Mouse (Mus musculus) brain, embryonic 14.5 days (tissue): ENCODE measurements around the gene Cacng7.

Experiments used
- CTCF ChIP-seq: fragments of 200-500 bp; IDR thresholded peaks from 2 replicates; pipeline ENCODE4 v1.5.1; 2012; ENCODE audit warnings: inconsistent platforms, mild to moderate bottlenecking, moderate library complexity, borderline replicate concordance; ENCODE audit not compliant: insufficient read depth, insufficient read length; ENCODE audit errors: extremely low read depth
- POLR2A ChIP-seq: fragments of 200-500 bp; IDR thresholded peaks from 2 replicates; pipeline ENCODE4 v1.6.1; 2012; ENCODE audit warnings: mild to moderate bottlenecking, inconsistent platforms, borderline replicate concordance; ENCODE audit not compliant: poor library complexity, insufficient read depth, insufficient read length, severe bottlenecking; ENCODE audit errors: extremely low read depth

- TF ChIP-seq CTCF (no peak), POLR2A (no peak)
Measured at GRCm38 (mm10) chr7:3349775-3350174, 17.0 kb downstream of the Cacng7 start.
